Mouse (Mus musculus) testis, adult 2 months (tissue): ENCODE data around the gene Upk3bl. TPM values are rescaled to one million over a fixed set of nuclear protein-coding genes. Genes with fewer than 3 reads are reported as not detected.

Source experiments
- H3K27ac ChIP-seq: fragments of 200-500 bp; 2 replicates; pipeline ENCODE4 v1.5.1; 2012; ENCODE audit warnings: low read depth, low read length; ENCODE audit not compliant: control insufficient read depth, insufficient read depth
- H3K27me3 ChIP-seq: fragments of 200-500 bp; 2 replicates; pipeline ENCODE4 v1.6.1; 2012; ENCODE audit warnings: mild to moderate bottlenecking, low read length, moderate library complexity; ENCODE audit not compliant: control insufficient read depth, insufficient read depth
- H3K36me3 ChIP-seq: fragments of 200-500 bp; 2 replicates; pipeline ENCODE4 v1.6.1; 2012; ENCODE audit warnings: mild to moderate bottlenecking, low read length; ENCODE audit not compliant: control insufficient read depth, insufficient read depth
- H3K4me1 ChIP-seq: fragments of 200-500 bp; 2 replicates; pipeline ENCODE4 v1.6.1; 2012; ENCODE audit warnings: low read length; ENCODE audit not compliant: control insufficient read depth, insufficient read depth
- H3K4me3 ChIP-seq: fragments of 200-500 bp; 2 replicates; pipeline ENCODE4 v1.5.1; 2012; ENCODE audit warnings: low read depth, mild to moderate bottlenecking, low read length, moderate library complexity, mixed read lengths; ENCODE audit not compliant: control insufficient read depth
- CTCF ChIP-seq: fragments of 200-500 bp; IDR thresholded peaks from 2 replicates; pipeline ENCODE4 v1.5.1; 2012; ENCODE audit warnings: low read depth, mild to moderate bottlenecking, inconsistent platforms, low read length, moderate library complexity; ENCODE audit not compliant: control insufficient read depth, insufficient read depth, insufficient replicate concordance
- POLR2A ChIP-seq: fragments of 200-500 bp; IDR thresholded peaks from 2 replicates; pipeline ENCODE4 v1.6.1; 2012; ENCODE audit warnings: low read depth, mild to moderate bottlenecking, inconsistent platforms, low read length, moderate library complexity; ENCODE audit not compliant: control insufficient read depth
- polyA plus RNA-seq: library from polyadenylated mRNA; depleted of rRNA; stranded (reverse); fragments of >200 nt; gene quantifications from 2 replicates; pipeline ENCODE4 v1.2.3, GENCODE M21; 2012

Gene Upk3bl
- polyA plus RNA-seq, 1 experiment: 88.3 TPM

GRCm38 (mm10) chr5:136018726-136019125 lies 35.6 kb upstream of the Upk3bl start:
- Histone ChIP-seq H3K4me1 (0 out of 2 replicates have a peak, but pooled peaks cover 2% of the 10 kb centered on the region), H3K36me3 (no peaks in the 10 kb centered on the region), H3K27ac (no peak overlapping the region), H3K27me3 (no peaks in the 10 kb centered on the region), H3K4me3 (no peak overlapping the region)
- TF ChIP-seq CTCF (no peak), POLR2A (no peak)

DNA sequence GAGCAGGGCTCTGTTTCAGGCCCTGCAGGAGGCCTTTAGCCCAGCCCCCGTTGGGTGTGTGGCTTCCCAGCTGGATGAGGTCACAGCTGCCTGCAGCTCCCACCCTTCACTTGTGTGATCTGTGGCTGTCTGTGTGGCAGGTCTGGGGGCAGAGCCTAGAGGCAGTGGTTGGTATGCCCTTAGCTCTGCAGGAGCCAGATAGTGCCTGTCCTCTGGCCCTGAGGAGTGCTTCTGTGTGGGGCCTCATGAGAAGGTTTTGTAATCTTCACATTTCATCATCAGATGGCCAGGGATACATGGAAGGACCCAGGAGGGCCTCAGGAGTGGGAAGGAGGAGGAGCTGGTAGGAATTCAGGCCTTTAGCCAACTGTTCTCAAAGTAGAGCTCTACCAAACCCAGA lies 34.4 kb upstream of the Upk3bl start:
- no peak overlapping the region for H3K27ac ChIP-seq
- H3K36me3 ChIP-seq: no peaks in the 10 kb centered on the region; the same call in 1 of the 2 replicates
- no peak overlapping the region for H3K4me3 ChIP-seq
- no peak for TF ChIP-seq POLR2A
- TF ChIP-seq CTCF: no peak
- 0 out of 2 replicates have a peak, but pooled peaks cover 1% of the 10 kb centered on the region for H3K4me1 ChIP-seq
- no peaks in the 10 kb centered on the region for H3K27me3 ChIP-seq

DNA sequence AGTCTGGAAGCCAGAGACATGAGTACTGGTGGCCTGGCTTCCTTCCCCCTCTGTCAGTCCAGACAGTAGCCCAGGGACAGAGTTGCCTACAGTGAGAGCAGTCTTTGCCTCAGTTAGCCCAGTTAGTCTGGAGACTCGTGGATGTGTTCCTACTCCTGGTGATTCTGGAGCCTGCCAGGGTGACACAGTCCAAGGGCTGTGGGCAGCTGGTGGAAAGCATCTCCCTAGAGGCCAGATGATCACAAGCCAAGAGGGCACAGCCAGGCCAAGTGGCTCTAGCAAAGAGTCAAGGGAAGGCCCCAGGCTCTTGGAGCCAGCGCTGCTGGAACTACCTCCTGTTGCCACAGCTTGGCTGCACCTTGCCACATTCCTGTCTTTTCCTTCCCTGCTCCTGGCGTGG lies 28.6 kb upstream of the Upk3bl start:
- H3K27ac ChIP-seq: no peak overlapping the region
- no peaks in the 10 kb centered on the region; the same call in 1 of the 2 replicates for H3K36me3 ChIP-seq
- H3K4me3 ChIP-seq: no peak overlapping the region
- H3K27me3 ChIP-seq: no peaks in the 10 kb centered on the region
- TF ChIP-seq CTCF: no peak
- TF ChIP-seq POLR2A: no peak
- H3K4me1 ChIP-seq: no peaks in the 10 kb centered on the region

DNA sequence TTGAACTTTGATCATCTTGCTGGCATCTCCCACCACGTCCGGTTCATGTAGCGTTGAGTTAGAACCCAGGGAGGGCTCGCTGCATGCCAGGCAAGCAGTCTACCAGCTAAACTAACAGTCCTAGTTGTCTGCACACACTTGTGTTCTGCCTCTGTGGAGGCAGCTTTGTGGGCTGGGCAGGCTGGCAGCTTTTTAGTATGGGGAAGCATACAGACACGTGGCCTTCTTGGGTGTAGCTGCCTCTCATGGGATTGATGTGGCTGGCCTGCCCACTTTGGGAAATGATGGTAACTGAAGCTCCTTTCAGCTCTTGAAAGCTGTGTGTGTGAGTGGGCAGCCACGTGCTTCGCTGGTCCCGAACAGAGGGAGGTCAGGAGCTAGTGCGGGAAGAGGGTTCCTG lies 27.4 kb upstream of the Upk3bl start:
- no peak overlapping the region for H3K27ac ChIP-seq
- H3K36me3 ChIP-seq: no peaks in the 10 kb centered on the region; the same call in 1 of the 2 replicates
- TF ChIP-seq POLR2A: no peak

GRCm38 (mm10) chr5:136027612-136028311 lies 26.5 kb upstream of the Upk3bl start:
- Histone ChIP-seq H3K27me3 (no peaks in the 10 kb centered on the region), H3K27ac (no peak overlapping the region), H3K36me3 (no peaks in the 10 kb centered on the region; the same call in 1 of the 2 replicates), H3K4me1 (no peaks in the 10 kb centered on the region), H3K4me3 (no peak overlapping the region)
- TF ChIP-seq CTCF (no peak), POLR2A (no peak)

More for the DNA sequence above, 27.4 kb upstream of the Upk3bl start:
- Histone ChIP-seq H3K4me1 (no peaks in the 10 kb centered on the region), H3K27me3 (no peaks in the 10 kb centered on the region), H3K4me3 (no peak overlapping the region)

GRCm38 (mm10) chr5:136034868-136035267 lies 19.4 kb upstream of the Upk3bl start:
- Histone ChIP-seq H3K27ac (no peak overlapping the region), H3K4me1 (no peaks in the 10 kb centered on the region; the same call in 1 of the 2 replicates), H3K27me3 (no peaks in the 10 kb centered on the region), H3K36me3 (no peaks in the 10 kb centered on the region), H3K4me3 (no peak overlapping the region)
- TF ChIP-seq POLR2A (no peak), CTCF (no peak)

DNA sequence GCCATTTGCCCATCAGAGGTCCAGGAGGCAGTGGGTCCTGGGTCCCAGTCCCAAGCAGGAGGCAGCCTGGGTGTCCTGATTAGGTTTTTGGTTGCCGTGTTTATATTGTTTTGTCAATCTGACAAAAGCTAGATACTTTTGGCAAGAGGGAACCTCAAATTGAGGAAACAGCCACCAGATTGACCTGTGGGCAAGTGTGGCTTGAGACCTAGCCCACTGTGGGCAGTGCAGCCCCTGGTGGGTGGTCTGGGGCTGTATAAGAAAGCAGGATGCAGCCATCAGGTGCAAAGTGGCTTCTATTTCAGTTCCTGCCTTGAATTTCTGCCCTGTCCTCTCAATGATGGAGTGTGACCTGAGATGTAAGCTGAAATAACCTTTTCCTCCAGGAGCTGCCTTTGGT lies 19.0 kb upstream of the Upk3bl start:
- TF ChIP-seq CTCF (no peak), POLR2A (no peak)
- H3K27me3 ChIP-seq: no peaks in the 10 kb centered on the region
- H3K4me1 ChIP-seq: peaks cover 3% of the 10 kb centered on the region; the same call in 1 of the 2 replicates
- no peak overlapping the region for H3K27ac ChIP-seq
- no peaks in the 10 kb centered on the region for H3K36me3 ChIP-seq
- no peak overlapping the region for H3K4me3 ChIP-seq
